Mouse (Mus musculus) left cerebral cortex, postnatal 4 days (tissue): ENCODE results near the gene Actr3. TPM values are rescaled to one million over a fixed set of nuclear protein-coding genes. Genes with fewer than 3 reads are reported as not detected.
A peak's percentile ranks its signal among the peaks of the same experiment; 100 is the strongest.
"Not testable (repeated sequence)": the region's sequence is repeated elsewhere in the genome, so short reads cannot be mapped to it uniquely, and the experiment has no call there.

Experiments used
- DNase-seq: peaks from one replicate; pipeline ENCODE4 v3.0.0-alpha.2; 2022
- intact Hi-C: fragments of 180-260 bp; cut with DNase I; formaldehyde crosslinking; loops from one replicate; pipeline ENCODE4 v1.15.1; 2025
- total RNA-seq, 2 experiments: library from RNA; stranded (reverse); gene quantifications; 2 replicates each; pipeline ENCODE4 v1.2.3; 2021

The Actr3 gene
- total RNA-seq, 2 experiments from 2014 or later: 298 to 322 TPM

DNA sequence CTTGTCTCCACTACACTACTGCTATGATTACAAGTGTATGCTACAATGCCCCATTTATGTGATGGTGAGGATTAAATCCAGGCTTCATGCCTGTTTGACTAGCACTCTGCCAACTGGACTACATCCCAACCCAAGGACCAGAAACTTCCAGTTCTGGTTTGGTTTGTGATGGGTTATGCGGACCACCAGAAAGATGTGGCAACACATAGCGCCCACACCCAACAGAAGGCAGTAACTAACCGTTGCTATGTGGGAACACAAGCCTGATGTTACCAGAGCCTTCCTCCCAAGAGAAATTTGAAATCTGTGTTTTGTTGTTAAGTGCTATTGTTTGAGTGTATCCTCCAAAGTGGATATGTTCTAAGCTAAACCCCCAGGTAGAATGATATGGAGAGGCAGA is 4.0 kb upstream of the Actr3 start:
- intact Hi-C loops: no loop called here
- no peak for DNase-seq

DNA sequence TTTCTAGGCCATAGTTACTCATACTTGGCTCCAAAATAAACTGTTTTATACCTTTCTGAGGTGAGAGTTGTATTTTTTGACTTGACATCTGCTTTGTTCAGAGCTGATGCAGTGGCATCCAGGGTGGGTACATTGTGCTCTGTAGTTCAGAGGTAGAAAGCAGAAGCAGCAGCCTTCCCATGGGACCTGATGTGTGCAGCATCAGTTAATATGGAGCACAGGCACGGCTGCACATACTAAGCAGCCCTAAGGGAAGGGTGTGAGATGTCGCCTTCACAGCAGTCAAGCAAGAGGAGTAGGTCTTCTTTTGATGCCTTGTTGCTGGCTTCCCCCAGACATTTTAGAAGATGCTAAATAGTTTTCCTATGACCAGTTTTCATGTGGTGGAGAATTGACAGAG is 3.3 kb upstream of the Actr3 start:
- intact Hi-C loops: no loop called here
- DNase-seq: no peak

- DNase-seq: no peak
- intact Hi-C loops: no loop called here
Observed at GRCm38 (mm10) chr1:125437927-125438326, 2.4 kb upstream of the Actr3 start.

GRCm38 (mm10) chr1:125437161-125437560 is 1.6 kb upstream of the Actr3 start:
- no peak for DNase-seq
- intact Hi-C loops: no loop called here

GRCm38 (mm10) chr1:125435018-125435368 is 534 bp downstream of the Actr3 start:
- intact Hi-C loops: no loop called here
- DNase-seq: no peak

DNA sequence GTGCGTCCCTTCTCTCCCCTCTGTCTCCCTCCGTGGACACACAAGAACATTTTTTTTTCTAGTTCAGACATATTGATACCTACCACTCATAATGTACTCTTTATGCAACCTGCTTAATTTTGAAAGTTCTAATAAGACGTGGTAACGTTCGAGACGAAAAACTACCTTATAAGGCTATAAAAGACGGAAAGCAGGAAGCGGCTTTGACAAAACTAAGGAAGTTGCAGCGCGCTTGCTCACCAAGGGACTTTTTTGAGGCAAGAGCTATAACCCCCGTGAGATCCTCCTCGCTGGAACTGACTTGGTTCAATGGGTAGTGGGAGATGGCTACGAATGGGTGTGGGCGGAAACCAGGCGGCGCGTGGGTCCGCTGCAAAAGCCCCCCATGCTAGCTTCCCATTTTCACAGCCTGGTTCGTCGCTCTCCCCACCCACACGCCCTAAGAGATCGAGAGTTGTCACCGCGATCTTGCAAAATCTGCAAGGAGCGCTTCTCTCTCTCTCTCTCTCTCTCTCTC is 984 bp downstream of the Actr3 start:
- intact Hi-C loops: loop anchor here (5.0 kb wide), 1 partner anchor 128 kb away; the partner anchor contains the start of gene Slc35f5
- peak; percentile 28 for DNase-seq

GRCm38 (mm10) chr1:125431286-125431685 is 4.2 kb downstream of the Actr3 start:
- intact Hi-C loops: loop anchor here (5.0 kb wide), 1 partner anchor 131 kb away; the partner anchor contains the start of gene Slc35f5
- DNase-seq: no peak

GRCm38 (mm10) chr1:125430737-125431136 is 4.8 kb downstream of the Actr3 start:
- intact Hi-C loops: loop anchor here (5.0 kb wide), 1 partner anchor 132 kb away; the partner anchor contains the start of gene Slc35f5
- no peak for DNase-seq

- intact Hi-C loops: loop anchor here (5.0 kb wide), 1 partner anchor 132 kb away; the partner anchor contains the start of gene Slc35f5
- DNase-seq: no peak
Observed at GRCm38 (mm10) chr1:125429984-125430383, 5.5 kb downstream of the Actr3 start.

DNA sequence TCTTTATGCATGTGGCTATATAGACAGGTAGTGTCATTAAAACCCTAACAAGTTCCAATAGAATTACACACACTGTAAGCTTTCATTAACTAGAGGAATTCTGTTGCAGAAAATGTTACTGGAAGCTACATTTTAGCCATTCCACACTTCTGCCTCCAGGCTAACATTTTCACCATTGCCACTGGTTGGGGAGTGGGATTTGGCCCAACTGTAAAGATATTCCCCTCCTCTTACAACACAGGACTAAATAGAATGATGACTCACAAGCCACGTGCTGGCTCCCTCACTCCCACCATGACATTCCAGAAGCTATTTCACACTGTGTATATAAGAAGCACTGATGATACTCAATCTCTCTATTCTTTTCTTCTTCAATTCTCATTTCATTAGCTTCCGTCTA is 7.2 kb downstream of the Actr3 start:
- intact Hi-C loops: no loop called here
- no peak for DNase-seq

- DNase-seq: no peak
- intact Hi-C loops: no loop called here
Observed at GRCm38 (mm10) chr1:125426387-125427045, 9.0 kb downstream of the Actr3 start.

DNA sequence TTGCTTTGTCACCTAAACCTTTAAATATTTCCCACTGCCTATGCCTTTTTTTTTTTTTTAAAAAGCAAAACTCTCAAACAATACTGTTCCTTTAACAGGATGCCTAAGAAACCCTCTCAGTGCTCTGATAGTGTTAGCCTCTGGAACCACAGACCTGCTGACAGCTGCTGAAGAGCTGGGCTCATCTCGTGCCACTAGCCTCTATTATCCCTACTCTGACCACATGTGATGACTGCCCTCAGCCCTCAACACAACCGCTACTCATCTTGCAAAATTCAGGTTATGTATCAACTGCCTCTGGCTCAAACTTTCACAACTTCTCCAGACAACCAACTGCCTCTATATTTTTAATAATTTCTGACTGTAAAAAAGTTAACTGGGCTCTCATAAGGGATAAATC is 15.6 kb downstream of the Actr3 start:
- no peak for DNase-seq

DNA sequence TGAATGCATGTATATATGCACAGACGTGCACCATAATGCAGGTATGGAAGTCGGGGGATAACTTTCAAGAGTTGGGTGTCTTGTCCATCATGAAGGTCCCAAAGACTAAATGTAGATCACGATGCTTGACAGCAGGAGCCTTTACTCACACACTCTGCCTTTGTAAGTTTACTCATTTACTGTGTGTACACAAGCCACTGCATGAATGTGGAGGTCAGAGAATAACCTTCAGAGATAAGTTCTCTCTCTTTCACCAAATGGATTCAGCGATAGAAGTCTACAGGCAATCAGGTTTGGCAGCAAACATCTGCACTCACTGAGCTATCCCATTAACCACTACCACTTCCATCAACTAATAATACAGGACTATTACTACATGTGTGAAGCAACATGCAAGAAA is 16.8 kb downstream of the Actr3 start:
- intact Hi-C loops: no loop called here
- no peak for DNase-seq

More for the DNA sequence above, 15.6 kb downstream of the Actr3 start:
- intact Hi-C loops: no loop called here

DNA sequence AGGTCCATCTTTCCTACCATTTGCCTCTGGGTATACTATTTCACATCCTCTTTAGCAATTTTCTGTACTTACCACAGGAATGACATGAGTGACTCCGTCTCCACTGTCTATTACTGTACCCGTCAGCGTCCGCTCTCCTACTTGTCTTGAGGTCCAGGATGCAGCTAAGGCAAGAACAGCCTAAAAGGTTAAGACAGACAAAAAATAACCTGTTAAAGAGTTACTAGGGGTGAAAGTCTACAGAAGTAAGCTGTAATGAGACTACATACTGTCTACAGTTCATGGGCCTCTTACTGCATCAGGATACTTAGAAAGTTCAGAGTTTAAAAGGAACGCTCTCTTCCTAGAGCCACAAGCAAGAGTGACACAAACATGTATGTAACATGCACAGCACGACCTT is 28.3 kb downstream of the Actr3 start:
- intact Hi-C loops: no loop called here
- DNase-seq: no peak

DNA sequence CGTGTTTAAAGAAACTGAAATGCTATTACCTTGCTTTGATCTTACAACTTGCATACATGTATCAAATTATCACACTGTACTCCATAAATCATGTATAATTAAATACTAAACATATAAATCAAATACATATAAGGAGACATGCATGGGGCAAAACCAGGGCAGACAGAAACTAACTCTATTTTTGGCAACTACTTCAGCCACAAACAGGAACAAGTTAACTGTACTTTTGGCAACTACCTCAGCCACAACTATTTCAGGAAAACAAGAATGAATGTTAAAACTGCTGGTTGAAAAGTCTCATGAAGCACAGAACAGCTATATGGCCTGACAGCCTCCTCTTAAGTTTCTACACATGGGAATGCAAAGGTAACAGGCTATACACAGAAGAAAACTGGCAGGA is 40.1 kb downstream of the Actr3 start:
- no peak for DNase-seq
- intact Hi-C loops: no loop called here

DNA sequence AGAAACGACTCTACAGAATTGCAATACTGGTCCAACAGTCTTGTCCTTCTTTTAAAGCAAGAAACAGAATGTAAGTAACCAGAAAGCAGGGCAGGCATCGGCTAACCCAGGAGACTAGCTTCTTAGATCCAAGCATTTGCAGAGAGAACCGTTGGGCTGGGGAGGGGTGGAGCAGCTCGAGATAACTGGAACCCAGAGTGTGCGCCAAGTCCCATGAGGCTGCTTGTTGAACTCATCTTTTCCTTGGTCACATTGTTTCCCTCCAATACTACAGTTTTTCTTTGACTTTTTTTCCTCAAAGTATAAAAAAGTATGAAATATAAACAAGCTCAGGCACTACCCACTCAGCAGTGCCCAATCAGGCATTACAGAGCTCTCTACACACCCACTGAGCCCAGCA is 42.2 kb downstream of the Actr3 start:
- DNase-seq, intact Hi-C loops: not testable (repeated sequence)

DNA sequence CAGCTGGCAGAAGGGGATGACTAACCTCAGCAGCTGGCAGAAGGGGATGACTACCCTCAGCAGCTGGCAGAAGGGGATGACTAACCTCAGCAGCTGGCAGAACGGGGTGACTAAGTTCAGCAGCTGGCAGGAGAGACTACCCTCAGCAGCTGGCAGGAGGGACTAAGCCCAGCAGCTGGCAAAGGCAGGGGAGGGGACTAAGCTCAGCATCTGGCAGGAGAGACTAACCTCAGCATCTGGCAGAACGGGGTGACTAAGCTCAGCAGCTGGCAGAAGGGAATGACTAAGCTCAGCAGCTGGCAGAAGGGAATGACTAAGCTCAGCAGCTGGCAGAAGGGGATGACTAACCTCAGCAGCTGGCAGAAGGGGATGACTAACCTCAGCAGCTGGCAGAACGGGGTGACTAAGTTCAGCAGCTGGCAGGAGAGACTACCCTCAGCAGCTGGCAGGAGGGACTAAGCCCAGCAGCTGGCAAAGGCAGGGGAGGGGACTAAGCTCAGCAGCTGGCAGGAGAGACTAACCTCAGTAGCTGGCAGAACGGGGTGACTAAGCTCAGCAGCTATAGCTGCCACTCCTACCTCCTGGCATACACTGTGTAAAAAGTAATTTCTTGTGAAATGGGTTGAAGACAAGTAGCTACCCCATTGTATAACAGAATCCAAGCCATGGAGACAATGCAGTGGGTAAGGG is 45.3 kb downstream of the Actr3 start:
- DNase-seq, intact Hi-C loops: not testable (repeated sequence)

DNA sequence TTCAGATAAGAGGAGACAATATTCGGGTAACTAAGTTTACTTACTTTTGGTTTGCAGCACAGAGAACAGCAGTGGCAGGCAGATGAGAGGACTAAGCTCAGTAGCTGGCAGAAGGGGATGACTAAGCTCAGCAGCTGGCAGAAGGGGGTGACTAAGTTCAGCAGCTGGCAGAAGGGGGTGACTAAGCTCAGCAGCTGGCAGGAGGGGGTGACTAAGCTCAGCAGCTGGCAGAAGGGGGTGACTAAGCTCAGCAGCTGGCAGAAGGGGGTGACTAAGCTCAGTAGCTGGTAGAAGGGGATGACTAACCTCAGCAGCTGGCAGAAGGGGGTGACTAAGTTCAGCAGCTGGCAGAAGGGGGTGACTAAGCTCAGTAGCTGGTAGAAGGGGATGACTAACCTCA is 45.9 kb downstream of the Actr3 start:
- DNase-seq, intact Hi-C loops: not testable (repeated sequence)

DNA sequence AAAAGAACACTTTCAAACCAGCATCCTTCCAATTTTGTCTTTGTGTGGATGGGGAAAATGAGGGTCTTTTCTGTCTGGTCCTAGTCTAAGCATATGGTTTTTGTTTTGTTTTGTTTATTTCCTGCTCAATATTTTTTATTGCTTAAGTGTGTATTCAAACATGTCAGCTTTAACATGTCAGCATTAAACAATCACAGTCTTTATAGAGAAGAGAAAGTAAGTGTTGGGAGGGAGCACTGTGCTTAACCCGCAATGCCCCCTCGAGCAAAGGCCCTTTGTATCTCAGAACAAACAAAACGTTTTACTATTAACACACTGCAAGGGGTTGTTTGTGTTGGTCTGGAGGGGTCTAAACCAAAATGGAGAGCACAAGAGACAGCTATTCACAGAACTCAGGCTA is 47.2 kb downstream of the Actr3 start:
- no peak for DNase-seq
- intact Hi-C loops: no loop called here

DNA sequence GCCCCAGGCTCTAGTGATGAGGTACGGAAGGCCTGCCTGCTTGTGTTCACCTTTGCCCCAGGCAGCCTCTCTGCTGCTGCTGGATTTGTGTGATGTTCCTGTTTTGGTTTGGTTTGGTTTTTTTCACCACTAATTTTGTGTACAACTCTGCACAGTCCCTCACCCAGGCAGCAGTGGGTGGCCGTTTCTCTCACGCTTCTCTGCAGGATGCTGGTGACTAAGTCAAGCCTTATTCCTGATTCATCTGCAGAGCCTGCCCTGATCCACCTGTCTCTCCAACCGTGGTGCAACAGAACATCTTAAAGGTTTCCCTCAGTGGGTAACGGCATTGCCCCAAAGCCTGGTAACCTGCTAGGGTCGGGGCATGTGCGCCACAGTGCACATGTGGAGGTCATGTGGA is 49.3 kb downstream of the Actr3 start:
- no peak for DNase-seq

DNA sequence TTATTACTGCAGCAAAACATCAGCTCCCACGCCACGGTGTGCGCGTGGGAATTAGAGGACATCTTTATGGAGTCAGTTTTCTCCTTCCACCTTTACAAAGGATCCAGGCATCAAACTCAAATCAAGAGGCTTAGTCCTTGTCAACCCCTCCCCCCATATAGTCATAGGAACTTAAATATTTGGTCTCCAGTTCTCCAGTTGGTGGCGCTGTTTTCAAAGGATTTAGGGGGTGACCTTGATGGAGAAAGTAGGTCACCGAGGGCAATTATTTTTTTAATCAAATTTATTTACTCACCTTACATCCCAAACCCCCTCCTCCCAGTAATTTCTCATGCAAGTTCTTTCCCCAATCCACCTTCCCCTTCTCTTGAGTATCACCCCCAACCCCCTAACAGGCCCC is 52.9 kb downstream of the Actr3 start:
- intact Hi-C loops: no loop called here

More for the DNA sequence above, 49.3 kb downstream of the Actr3 start:
- intact Hi-C loops: no loop called here

GRCm38 (mm10) chr1:125378889-125379288 is 56.6 kb downstream of the Actr3 start:
- intact Hi-C loops: loop anchor here (10.0 kb wide), 1 partner anchor 1334 kb away; the partner anchor contains the start of gene Dpp10
- peak; percentile 30 for DNase-seq

More for the DNA sequence above, 52.9 kb downstream of the Actr3 start:
- DNase-seq: no peak
